8 mouse cellular contexts compared by ENCODE assay signal in genomic region chr4:106934931-106935582, GRCm38 (mm10). TPM values are rescaled to one million over a fixed set of nuclear protein-coding genes. Genes with fewer than 3 reads are reported as not detected.
DNase-seq lines count a peak whose midpoint lies in the region; ATAC-seq lines count a peak whose summit lies in the region.

No protein-coding gene starts in this region.

- peak overlapping the region; percentile 89 for H3K27ac ChIP-seq in embryonic facial prominence, embryonic 10.5 days (replicated peaks)
- peak overlapping the region; percentile 86 for H3K27ac ChIP-seq in neural tube, embryonic 13.5 days (replicated peaks)

- H3K27me3 ChIP-seq in megakaryocyte, embryonic 14.5 days (replicated peaks), result no peaks in the 10 kb centered on the region
- H3K27me3 ChIP-seq in embryonic facial prominence, embryonic 10.5 days (replicated peaks; ENCODE audit: low read depth, poor library complexity, severe bottlenecking), result no peaks in the 10 kb centered on the region
- no peaks in the 10 kb centered on the region for H3K27me3 ChIP-seq in neural tube, embryonic 13.5 days

- ATAC-seq in megakaryocyte, adult 5-6 weeks (ENCODE audit: poor library complexity, severe bottlenecking), result no peak
- ATAC-seq in inflammation-experienced regulatory T-cells, adult 6 months, result peak; percentile 63
- no peak for ATAC-seq in neural tube, embryonic 13.5 days (ENCODE audit: low read depth)

- DNase-seq in embryonic facial prominence, embryonic 10.5 days (ENCODE audit: low spot score), result no peak
- DNase-seq in urinary bladder, postnatal 10 days (ENCODE audit: low spot score), result no peak
- no peak for DNase-seq in spleen, postnatal 10 days (ENCODE audit: low spot score in 2 of 2)
- DNase-seq in testis, postnatal 10 days (ENCODE audit: low spot score), result no peak

- peak overlapping the region; percentile 56 for H3K9ac ChIP-seq in neural tube, embryonic 13.5 days

- peaks cover 92% of the 10 kb centered on the region for H3K36me3 ChIP-seq in megakaryocyte, embryonic 14.5 days (replicated peaks; ENCODE audit: low read length)
- H3K36me3 ChIP-seq in embryonic facial prominence, embryonic 10.5 days (replicated peaks), result peaks cover 96% of the 10 kb centered on the region
- H3K36me3 ChIP-seq in neural tube, embryonic 13.5 days, result peaks cover 32% of the 10 kb centered on the region

- peaks cover 74% of the 10 kb centered on the region for H3K4me1 ChIP-seq in megakaryocyte, embryonic 14.5 days
- peaks cover 85% of the 10 kb centered on the region for H3K4me1 ChIP-seq in embryonic facial prominence, embryonic 10.5 days
- peaks cover 100% of the 10 kb centered on the region for H3K4me1 ChIP-seq in neural tube, embryonic 13.5 days (replicated peaks)

- no peaks in the 10 kb centered on the region for H3K9me3 ChIP-seq in megakaryocyte, embryonic 14.5 days
- H3K9me3 ChIP-seq in embryonic facial prominence, embryonic 10.5 days, result no peaks in the 10 kb centered on the region
- H3K9me3 ChIP-seq in neural tube, embryonic 13.5 days, result no peaks in the 10 kb centered on the region

- 0 out of 2 replicates have a peak overlapping the region, but pooled peaks have one; percentile 7 for H3K4me2 ChIP-seq in neural tube, embryonic 13.5 days

- H3K4me3 ChIP-seq in megakaryocyte, embryonic 14.5 days (replicated peaks), result peak overlapping the region; percentile 67
- H3K4me3 ChIP-seq in embryonic facial prominence, embryonic 10.5 days, result no peak overlapping the region
- H3K4me3 ChIP-seq in neural tube, embryonic 13.5 days, result no peak overlapping the region

- 57% methylated on average over 12 of the region's 12 CpGs for WGBS in embryonic facial prominence, embryonic 10.5 days
- WGBS in neural tube, embryonic 13.5 days, result 45% methylated on average over 12 of the region's 12 CpGs

RNA-seq across cellular contexts. Expression of gene Ssbp3, which starts 24.6 kb away (rescaled TPM):
- polyA plus RNA-seq in megakaryocyte, embryonic 14.5 days (2012; ENCODE audit: insufficient read depth, low replicate concordance), result 179 and 200 TPM in 2 replicates
- 26.2 and 27.6 TPM in 2 replicates for total RNA-seq in megakaryocyte, adult 5-6 weeks (2015)
- total RNA-seq in megakaryocyte, adult 5-6 weeks (2017), result 21.6 and 23.9 TPM in 2 replicates
- 147 TPM in 2 replicates for polyA plus RNA-seq in embryonic facial prominence, embryonic 10.5 days (2016; fragmentation: Nextera tagmentation; extraction: Ambion mirVana)
- 10 to 100 TPM; 36.1 to 45.6 (median 43.4) TPM for polyA plus RNA-seq in inflammation-experienced regulatory T-cells, adult 6 months (2017; shearing (Covaris generic))
- 186 and 191 TPM in 2 replicates for polyA plus RNA-seq in neural tube, embryonic 13.5 days (2015; fragmentation: Nextera tagmentation; extraction: Ambion mirVana)
